Mouse (Mus musculus) Patski (cell line): Measurements from ENCODE around the gene Uvrag. TPM values are rescaled to one million over a fixed set of nuclear protein-coding genes. Genes with fewer than 3 reads are reported as not detected.

ENCODE experiments used
- ATAC-seq: fragments of 100-300 bp; one replicate; pipeline ENCODE4 v1.8.0; 2021
- CTCF ChIA-PET: fragments of 350-600 bp; sonication (Branson Sonifier 250); formaldehyde crosslinking; loops from one replicate; lab custom pipeline; 2022; ENCODE audit warnings: inconsistent platforms; lab: Charles Lee
- POLR2A ChIA-PET: fragments of 350-600 bp; sonication (Branson Sonifier 250); formaldehyde crosslinking; loops from one replicate; lab custom pipeline; 2022; ENCODE audit warnings: antibody characterized with exemption, inconsistent platforms; lab: Charles Lee
- DNase-seq: peaks from one replicate; pipeline ENCODE4 v3.0.0-alpha.2; 2011; ENCODE audit warnings: low read depth, low spot score
- H3K27me3 ChIP-seq: fragments of 371-371 bp; one replicate; pipeline ENCODE4 v1.5.1; 2021
- CTCF ChIP-seq: fragments of 100-300 bp; IDR thresholded peaks from one replicate; pipeline ENCODE4 v1.5.1; 2021
- in situ Hi-C: fragments of 300-500 bp; cut with MboI; formaldehyde crosslinking; loops from 3 replicates; pipeline ENCODE4 v1.11.1; 2018; ENCODE audit warnings: low pct_unique_long_range_greater_than_20kb, mixed read lengths
- polyA plus RNA-seq: library from polyadenylated mRNA; unstranded; gene quantifications from one replicate; pipeline ENCODE4 v1.2.3, GENCODE M21; 2021

Uvrag gene
- polyA plus RNA-seq, 1 experiment from 2014 or later, result 29.6 TPM

DNA sequence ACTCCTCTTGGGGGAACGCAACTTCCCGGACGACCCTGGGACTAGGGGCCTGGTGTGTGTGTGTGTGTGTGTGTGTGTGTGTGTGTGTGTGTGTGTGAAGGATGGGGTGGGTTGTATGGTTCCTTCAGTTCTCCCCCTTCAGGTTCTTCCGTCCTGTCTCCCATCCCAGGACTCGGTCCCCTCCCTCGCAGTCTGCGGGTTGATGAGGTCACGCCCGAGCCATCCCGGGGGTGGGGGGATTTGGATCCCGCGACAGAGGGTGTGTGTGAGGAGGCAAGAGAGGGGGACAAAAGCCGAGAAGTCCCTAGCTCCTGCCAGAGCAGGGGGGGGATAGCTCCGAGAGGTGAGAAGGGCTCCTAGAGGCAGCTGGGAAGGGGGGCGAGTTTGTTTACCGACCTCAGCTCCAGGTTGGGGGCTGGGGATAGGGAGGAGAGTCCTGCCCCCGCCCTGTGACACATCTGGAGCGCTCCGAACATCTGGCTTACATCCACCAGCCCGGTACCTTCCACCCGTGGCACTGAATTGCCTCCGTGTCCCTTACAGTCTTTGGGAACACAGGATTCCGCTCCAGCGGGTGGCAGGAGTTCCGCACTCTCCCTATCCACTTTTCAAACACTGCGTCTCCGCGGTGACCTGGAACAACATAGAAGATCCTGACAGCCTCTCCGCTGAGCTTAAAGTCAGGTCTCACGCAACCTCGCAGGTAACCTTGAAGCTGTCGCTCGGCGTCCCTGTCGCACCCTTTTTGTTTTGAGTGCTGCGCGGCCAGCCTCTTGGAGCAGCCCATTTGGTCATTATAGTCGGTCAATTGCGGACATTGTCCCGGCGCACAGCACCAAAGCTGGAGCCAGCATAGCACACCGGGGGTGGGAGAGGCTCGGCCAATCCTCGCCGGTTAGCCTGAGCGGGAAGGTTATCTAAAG, 305.2 kb downstream of the Uvrag start:
- ATAC-seq (no peak), DNase-seq (no peak)
- in situ Hi-C loops, result loop anchor here (5.0 kb wide), 2 partner anchors 88 to 232 kb away; no protein-coding TSS in a partner anchor
- H3K27me3 ChIP-seq, result peaks cover 67% of the 10 kb centered on the region
- CTCF ChIA-PET, result interaction anchor here (0.7 to 3.2 kb wide), 6 partner anchors 10 to 122 kb away, joined by 3 to 36 read pairs (median 4); no protein-coding TSS in a partner anchor
- POLR2A ChIA-PET, result interaction anchor here (0.6 kb wide), 2 partner anchors 103 to 131 kb away, joined by 3 read pairs; no protein-coding TSS in a partner anchor
- TF ChIP-seq CTCF, result no peak

Other genes starting within 250 kb of the Uvrag start
- 3.7 TPM for gene Dgat2, start 41.6 kb upstream of the Uvrag start, polyA plus RNA-seq
- not detected for gene Mogat2, start 97.5 kb upstream of the Uvrag start, polyA plus RNA-seq
- gene Map6, start 126.3 kb upstream of the Uvrag start, polyA plus RNA-seq, result 15.8 TPM
- gene Serpinh1, start 212.1 kb upstream of the Uvrag start, polyA plus RNA-seq, result 662 TPM
- gene Gdpd5, start 240.3 kb upstream of the Uvrag start, polyA plus RNA-seq, result 13.9 TPM